Mouse (Mus musculus) B cell, adult 62 days (primary cell): Measurements from ENCODE around the gene Snx20. TPM values are rescaled to one million over a fixed set of nuclear protein-coding genes. Genes with fewer than 3 reads are reported as not detected.

ENCODE experiments used
- total RNA-seq: library from RNA; stranded (reverse); gene quantifications from 4 replicates; pipeline ENCODE4 v1.2.4, GENCODE M21; 2023

The Snx20 gene
- total RNA-seq = 124 to 131 TPM (median 129 TPM) in 4 replicates

GRCm38 (mm10) chr8:88635474-88636397 lies at the start of gene Snx20:
Gene Snx20 (minus strand): TSS chr8:88636128.

GRCm38 (mm10) chr8:88646837-88647778 lies 11.2 kb upstream of the Snx20 start, which contains the start of gene Nod2:
Gene Nod2 (plus strand): TSS chr8:88647315.

Other genes with a start within 250 kb of the Snx20 start
- gene Nkd1, start 114.8 kb downstream of the Snx20 start, total RNA-seq = 0.39 TPM in 1 of 4 replicates, not detected in the others
- 4.1 to 5.8 TPM (median 5.2 TPM) in 4 replicates for gene Nod2, start 11.2 kb upstream of the Snx20 start, total RNA-seq
- 93.5 to 100 TPM (median 96.6 TPM) in 4 replicates for gene Cyld, start 60.9 kb upstream of the Snx20 start, total RNA-seq